Mouse (Mus musculus): ENCODE data around the gene 4933411K16Rik. TPM values are rescaled to one million over a fixed set of nuclear protein-coding genes. Genes with fewer than 3 reads are reported as not detected.
A peak's percentile ranks its signal among the peaks of the same experiment; 100 is the strongest.

4933411K16Rik gene
- 1,397 and 1,535 TPM in 2 replicates for polyA plus RNA-seq (2012; rRNA removed)

GRCm38 (mm10) chr19:42051948-42052347 is at the start of gene 4933411K16Rik:
Gene 4933411K16Rik (plus strand): TSS chr19:42052248.
- TF ChIP-seq CTCF (IDR thresholded peaks at IDR 0.05; ENCODE audit: control insufficient read depth, insufficient read depth, insufficient replicate concordance, low read depth, low read length) = no peak
- TF ChIP-seq POLR2A (IDR thresholded peaks at IDR 0.05; ENCODE audit: control insufficient read depth, low read depth, low read length) = peak; percentile 68; the same call in 1 of the 2 replicates
- peak within 1 kb of the TSS; percentile 83 for H3K27ac ChIP-seq (ENCODE audit: control insufficient read depth, insufficient read depth, low read depth, low read length)

DNA sequence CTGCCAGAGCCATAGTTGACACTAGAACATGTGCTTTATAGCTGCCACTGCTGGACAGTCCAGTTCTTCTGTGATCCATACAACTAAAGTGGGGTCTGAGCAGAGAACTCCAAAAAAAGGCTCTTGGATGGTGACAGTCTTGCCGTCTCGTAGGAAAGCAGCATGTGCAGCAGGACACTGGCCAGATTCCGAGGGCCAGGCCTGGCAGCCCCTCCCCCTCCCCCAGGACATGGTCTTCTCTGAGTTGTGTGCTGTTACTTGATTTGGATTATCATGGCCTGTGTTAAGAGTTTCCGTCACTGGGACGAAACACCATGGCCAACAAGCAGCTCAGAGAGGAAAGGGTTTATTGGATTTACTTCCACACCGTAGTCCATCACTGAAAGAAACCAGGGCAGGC is 47.8 kb upstream of the 4933411K16Rik start:
- H3K4me1 ChIP-seq (ENCODE audit: control insufficient read depth, insufficient read depth, low read length) = peaks cover 4% of the 10 kb centered on the region; the same call in 1 of the 2 replicates
- no peak for TF ChIP-seq CTCF (IDR thresholded peaks at IDR 0.05; ENCODE audit: control insufficient read depth, insufficient read depth, insufficient replicate concordance, low read depth, low read length)
- no peaks in the 10 kb centered on the region for H3K36me3 ChIP-seq (ENCODE audit: control insufficient read depth, insufficient read depth, low read length)

More at GRCm38 (mm10) chr19:42051948-42052347, at the start of gene 4933411K16Rik:
- Histone ChIP-seq H3K4me1 (ENCODE audit: control insufficient read depth, insufficient read depth, low read length) (no peaks in the 10 kb centered on the region; the same call in 1 of the 2 replicates), H3K27me3 (ENCODE audit: control insufficient read depth, insufficient read depth, low read length) (no peaks in the 10 kb centered on the region), H3K36me3 (ENCODE audit: control insufficient read depth, insufficient read depth, low read length) (no peaks in the 10 kb centered on the region), H3K4me3 (ENCODE audit: control insufficient read depth, low read depth, low read length) (peak within 1 kb of the TSS; percentile 91)

DNA sequence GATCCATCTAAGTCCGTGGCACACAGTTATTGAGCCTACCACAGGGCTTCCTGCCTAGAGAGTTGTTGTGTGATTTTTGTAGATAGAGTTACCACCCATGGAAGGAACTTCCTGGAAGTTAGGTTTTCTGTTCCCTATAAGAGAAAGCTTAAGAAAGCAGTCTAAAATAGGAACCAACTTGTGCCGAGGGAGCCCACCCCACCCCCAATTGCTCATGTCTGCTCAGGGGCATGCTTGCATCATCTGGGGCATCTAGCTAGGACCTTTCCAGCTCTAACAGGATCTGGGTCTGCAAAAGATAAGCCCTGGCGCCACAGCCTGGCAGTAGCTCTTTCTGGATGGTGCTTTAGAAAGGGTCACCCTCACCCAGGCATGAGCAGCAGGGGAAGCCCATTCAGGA is 46.4 kb upstream of the 4933411K16Rik start:
- Histone ChIP-seq H3K36me3 (ENCODE audit: control insufficient read depth, insufficient read depth, low read length) (no peaks in the 10 kb centered on the region; the same call in 1 of the 2 replicates), H3K4me3 (ENCODE audit: control insufficient read depth, low read depth, low read length) (no peak overlapping the region), H3K27me3 (ENCODE audit: control insufficient read depth, insufficient read depth, low read length) (no peaks in the 10 kb centered on the region), H3K4me1 (ENCODE audit: control insufficient read depth, insufficient read depth, low read length) (peaks cover 4% of the 10 kb centered on the region; the same call in 1 of the 2 replicates), H3K27ac (ENCODE audit: control insufficient read depth, insufficient read depth, low read depth, low read length) (no peak overlapping the region)
- TF ChIP-seq CTCF (IDR thresholded peaks at IDR 0.05; ENCODE audit: control insufficient read depth, insufficient read depth, insufficient replicate concordance, low read depth, low read length) (no peak), POLR2A (IDR thresholded peaks at IDR 0.05; ENCODE audit: control insufficient read depth, low read depth, low read length) (no peak)

More for the DNA sequence above, 47.8 kb upstream of the 4933411K16Rik start:
- Histone ChIP-seq H3K27ac (ENCODE audit: control insufficient read depth, insufficient read depth, low read depth, low read length) (no peak overlapping the region), H3K27me3 (ENCODE audit: control insufficient read depth, insufficient read depth, low read length) (no peaks in the 10 kb centered on the region), H3K4me3 (ENCODE audit: control insufficient read depth, low read depth, low read length) (no peak overlapping the region)

DNA sequence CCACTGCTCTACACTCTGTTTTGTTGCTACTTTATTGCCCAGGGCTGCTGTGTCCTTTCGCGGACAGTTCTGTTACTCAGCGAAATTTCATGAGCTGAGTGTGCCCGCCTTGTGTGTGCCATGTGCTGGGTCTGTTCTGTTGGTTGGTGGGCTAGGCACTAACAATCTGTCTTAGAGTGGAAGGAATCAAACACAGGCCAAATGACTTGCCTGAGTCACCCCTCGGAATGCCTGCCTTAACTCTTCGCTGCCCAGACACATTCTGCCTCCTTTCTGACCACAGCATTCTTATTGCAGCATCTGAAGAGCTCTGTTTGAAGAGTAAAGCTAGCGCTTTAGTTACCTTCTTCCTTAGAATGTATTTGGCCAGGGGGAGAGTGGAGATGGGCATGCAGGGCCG is 45.5 kb upstream of the 4933411K16Rik start:
- Histone ChIP-seq H3K27me3 (ENCODE audit: control insufficient read depth, insufficient read depth, low read length) (no peaks in the 10 kb centered on the region), H3K4me3 (ENCODE audit: control insufficient read depth, low read depth, low read length) (no peak overlapping the region), H3K4me1 (ENCODE audit: control insufficient read depth, insufficient read depth, low read length) (peaks cover 2% of the 10 kb centered on the region; the same call in 1 of the 2 replicates), H3K36me3 (ENCODE audit: control insufficient read depth, insufficient read depth, low read length) (no peaks in the 10 kb centered on the region; the same call in 1 of the 2 replicates), H3K27ac (ENCODE audit: control insufficient read depth, insufficient read depth, low read depth, low read length) (no peak overlapping the region)
- no peak for TF ChIP-seq POLR2A (IDR thresholded peaks at IDR 0.05; ENCODE audit: control insufficient read depth, low read depth, low read length)
- no peak for TF ChIP-seq CTCF (IDR thresholded peaks at IDR 0.05; ENCODE audit: control insufficient read depth, insufficient read depth, insufficient replicate concordance, low read depth, low read length)

- Histone ChIP-seq H3K4me3 (ENCODE audit: control insufficient read depth, low read depth, low read length) (no peak overlapping the region), H3K4me1 (ENCODE audit: control insufficient read depth, insufficient read depth, low read length) (peaks cover 2% of the 10 kb centered on the region; the same call in 1 of the 2 replicates), H3K36me3 (ENCODE audit: control insufficient read depth, insufficient read depth, low read length) (no peaks in the 10 kb centered on the region; the same call in 1 of the 2 replicates), H3K27me3 (ENCODE audit: control insufficient read depth, insufficient read depth, low read length) (no peaks in the 10 kb centered on the region), H3K27ac (ENCODE audit: control insufficient read depth, insufficient read depth, low read depth, low read length) (no peak overlapping the region)
- TF ChIP-seq POLR2A (IDR thresholded peaks at IDR 0.05; ENCODE audit: control insufficient read depth, low read depth, low read length) = no peak
- TF ChIP-seq CTCF (IDR thresholded peaks at IDR 0.05; ENCODE audit: control insufficient read depth, insufficient read depth, insufficient replicate concordance, low read depth, low read length) = no peak
These were observed 43.5 kb upstream of the 4933411K16Rik start for GRCm38 (mm10) chr19:42008586-42008985.

DNA sequence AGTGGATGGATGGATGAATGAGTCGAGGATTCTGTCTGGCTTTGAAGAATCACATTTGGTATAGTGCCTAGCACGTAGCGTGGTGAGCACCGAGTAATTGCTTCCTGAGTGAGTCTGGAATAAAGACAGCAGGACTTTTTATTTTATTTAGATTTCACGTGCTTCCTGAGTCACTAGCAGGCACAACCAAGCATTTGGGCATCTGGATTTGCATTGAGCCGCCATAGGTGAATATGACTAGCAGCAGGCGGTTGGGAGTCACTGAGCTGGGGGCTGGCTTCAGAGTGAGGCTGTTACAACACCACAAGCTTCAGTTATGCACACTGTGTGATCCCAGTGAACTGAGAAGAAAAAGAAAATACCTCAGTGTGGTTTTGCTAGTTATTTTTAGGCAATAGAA is 43.0 kb upstream of the 4933411K16Rik start:
- TF ChIP-seq CTCF (IDR thresholded peaks at IDR 0.05; ENCODE audit: control insufficient read depth, insufficient read depth, insufficient replicate concordance, low read depth, low read length) (no peak), POLR2A (IDR thresholded peaks at IDR 0.05; ENCODE audit: control insufficient read depth, low read depth, low read length) (no peak)
- H3K4me1 ChIP-seq (ENCODE audit: control insufficient read depth, insufficient read depth, low read length) = peaks cover 2% of the 10 kb centered on the region; the same call in 1 of the 2 replicates
- H3K4me3 ChIP-seq (ENCODE audit: control insufficient read depth, low read depth, low read length) = no peak overlapping the region
- H3K27me3 ChIP-seq (ENCODE audit: control insufficient read depth, insufficient read depth, low read length) = no peaks in the 10 kb centered on the region
- H3K27ac ChIP-seq (ENCODE audit: control insufficient read depth, insufficient read depth, low read depth, low read length) = no peak overlapping the region
- H3K36me3 ChIP-seq (ENCODE audit: control insufficient read depth, insufficient read depth, low read length) = no peaks in the 10 kb centered on the region; the same call in 1 of the 2 replicates

GRCm38 (mm10) chr19:42010436-42010835 is 41.6 kb upstream of the 4933411K16Rik start:
- TF ChIP-seq POLR2A (IDR thresholded peaks at IDR 0.05; ENCODE audit: control insufficient read depth, low read depth, low read length) = no peak
- no peak for TF ChIP-seq CTCF (IDR thresholded peaks at IDR 0.05; ENCODE audit: control insufficient read depth, insufficient read depth, insufficient replicate concordance, low read depth, low read length)
- no peak overlapping the region for H3K4me3 ChIP-seq (ENCODE audit: control insufficient read depth, low read depth, low read length)
- no peaks in the 10 kb centered on the region for H3K27me3 ChIP-seq (ENCODE audit: control insufficient read depth, insufficient read depth, low read length)
- peaks cover 2% of the 10 kb centered on the region; the same call in 1 of the 2 replicates for H3K4me1 ChIP-seq (ENCODE audit: control insufficient read depth, insufficient read depth, low read length)
- no peaks in the 10 kb centered on the region; the same call in 1 of the 2 replicates for H3K36me3 ChIP-seq (ENCODE audit: control insufficient read depth, insufficient read depth, low read length)
- no peak overlapping the region for H3K27ac ChIP-seq (ENCODE audit: control insufficient read depth, insufficient read depth, low read depth, low read length)

All from testis, adult 2 months (tissue).